Mouse (Mus musculus): ENCODE measurements around the gene Alpk3. TPM values are rescaled to one million over a fixed set of nuclear protein-coding genes. Genes with fewer than 3 reads are reported as not detected.

Gene Alpk3
- 1.1 TPM for total RNA-seq (2023)

GRCm38 (mm10) chr7:81057471-81057870 lies at the start of gene Alpk3:
Gene Alpk3, plus strand, starts transcription at chr7:81057600.

GRCm38 (mm10) chr7:81114555-81114954 lies 57.2 kb downstream of the Alpk3 start, which contains the start of gene Slc28a1:
Gene Slc28a1, plus strand, starts transcription at chr7:81114799.

Other genes with a start within 250 kb of the Alpk3 start
- gene Iqgap1, start 231.6 kb upstream of the Alpk3 start, total RNA-seq (2023) = 241 TPM
- 20.2 TPM for gene Zscan2, start 196.7 kb upstream of the Alpk3 start, total RNA-seq (2023)
- gene Wdr73, start 156.3 kb upstream of the Alpk3 start, total RNA-seq (2023) = 22.5 TPM
- gene Nmb, start 152.5 kb upstream of the Alpk3 start, total RNA-seq (2023) = 21.4 TPM
- 166 TPM for gene Sec11a, start 109.8 kb upstream of the Alpk3 start, total RNA-seq (2023)
- 101 TPM for gene Zfp592, start 63.9 kb upstream of the Alpk3 start, total RNA-seq (2023)
- gene Slc28a1, start 57.2 kb downstream of the Alpk3 start, total RNA-seq (2023) = not detected
- 8.1 TPM for gene Pde8a, start 156.0 kb downstream of the Alpk3 start, total RNA-seq (2023)